Mouse (Mus musculus) granulocyte monocyte progenitor cell, adult 5-6 weeks (primary cell): ENCODE data around the gene Gm9736. TPM values are rescaled to one million over a fixed set of nuclear protein-coding genes. Genes with fewer than 3 reads are reported as not detected.
"Not testable (repeated sequence)": the region's sequence is repeated elsewhere in the genome, so short reads cannot be mapped to it uniquely, and the experiment has no call there.

Source experiments
- ATAC-seq: replicated peaks from 2 replicates; pipeline ENCODE4 v1.8.0; 2016; ENCODE audit warnings: mild to moderate bottlenecking, moderate TSS enrichment, inconsistent platforms; ENCODE audit not compliant: poor library complexity, severe bottlenecking
- total RNA-seq, 2 experiments: library from RNA; stranded (forward) in 1 of 2; stranded (reverse) in 1 of 2; fragments of 200-712, 200-1000 nt in 1 of 2; fragments of >200 nt in 1 of 2; fragmentation: Nextera tagmentation in 1 of 2; gene quantifications; 2 replicates each; pipeline ENCODE4 v1.2.3; 2014 to 2017

The Gm9736 gene
- total RNA-seq, 2 experiments from 2014 or later: not detected

- 0 out of 2 replicates have a peak, but pooled peaks have one; percentile 27 for ATAC-seq
These were observed 21.9 kb downstream of the Gm9736 start for GRCm38 (mm10) chr10:77729241-77729640.

- ATAC-seq: no peak
These were observed 22.9 kb downstream of the Gm9736 start for GRCm38 (mm10) chr10:77728280-77728679.

- ATAC-seq: no peak
These were observed 25.0 kb downstream of the Gm9736 start, which contains the start of gene Gm10100 for GRCm38 (mm10) chr10:77726186-77726585. Gene Gm10100, plus strand, starts transcription at chr10:77726486.

- ATAC-seq: no peak
These were observed 26.3 kb downstream of the Gm9736 start for GRCm38 (mm10) chr10:77724855-77725254.

DNA sequence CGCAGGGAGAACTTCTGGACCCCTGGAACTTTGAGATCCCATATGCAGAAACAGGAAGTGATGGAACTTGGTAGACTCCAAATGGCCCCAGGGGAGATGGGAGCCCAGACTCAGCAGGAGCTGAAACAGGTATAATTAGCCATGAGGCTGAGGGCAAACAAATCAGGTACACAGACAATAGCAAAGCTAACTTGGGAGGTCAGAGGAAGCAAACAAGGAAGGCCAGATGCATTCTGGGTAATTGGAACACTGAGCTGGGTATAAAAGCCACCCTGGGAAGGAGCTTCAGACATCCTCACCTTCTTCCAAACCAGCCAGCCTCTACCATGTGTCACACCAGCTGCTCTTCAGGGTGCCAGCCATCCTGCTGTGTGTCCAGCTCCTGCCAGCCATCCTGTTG is 30.9 kb downstream of the Gm9736 start, which contains the start of gene Krtap12-1:
Gene Krtap12-1 (plus strand): TSS at position 301 of the 400 bp plus-strand sequence.
- ATAC-seq: not testable (repeated sequence)

DNA sequence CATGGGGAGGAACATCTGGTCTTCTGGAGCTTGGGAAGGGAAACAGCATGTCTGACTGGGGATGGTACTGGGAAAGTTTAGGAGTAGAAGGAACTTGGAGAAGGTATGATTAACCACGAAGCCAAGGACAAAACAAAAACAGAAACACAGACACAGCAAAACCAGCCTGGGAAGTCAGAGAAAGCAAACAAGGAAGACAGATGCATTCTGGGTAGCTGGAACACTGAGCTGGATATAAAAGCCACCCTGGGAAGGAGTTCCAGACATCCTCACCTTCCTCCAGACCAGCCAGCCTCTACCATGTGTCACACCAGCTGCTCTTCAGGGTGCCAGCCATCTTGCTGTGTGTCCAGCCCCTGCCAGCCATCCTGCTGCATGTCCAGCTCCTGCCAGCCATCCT is 35.6 kb downstream of the Gm9736 start, which contains the start of gene Gm10142:
Gene Gm10142 (plus strand): TSS at position 301 of the 400 bp plus-strand sequence.
- no peak for ATAC-seq

GRCm38 (mm10) chr10:77713734-77714133 is 37.4 kb downstream of the Gm9736 start:
- ATAC-seq: no peak

- ATAC-seq: not testable (repeated sequence)
These were observed 40.0 kb downstream of the Gm9736 start, which contains the start of gene Gm10024 for GRCm38 (mm10) chr10:77711157-77711556. Gene Gm10024, plus strand, starts transcription at chr10:77711457.

DNA sequence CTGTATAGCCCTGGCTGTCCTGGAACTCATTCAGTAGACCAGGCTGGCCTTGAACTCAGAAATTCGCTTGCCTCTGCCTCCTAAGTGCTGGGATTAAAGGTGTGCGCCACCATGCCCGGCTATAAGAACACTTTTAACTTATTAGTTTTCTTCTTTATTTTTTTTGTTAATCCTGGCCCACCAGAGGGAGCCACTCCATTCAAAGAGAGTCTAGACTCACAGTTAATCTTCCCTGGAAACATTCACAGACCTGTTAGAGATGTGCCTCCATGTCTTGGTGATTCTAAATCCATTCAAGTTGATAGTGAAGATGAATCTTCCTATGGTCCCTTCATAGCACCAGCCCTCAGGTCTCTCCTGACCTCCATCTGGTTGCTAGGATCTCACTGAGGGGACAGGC is 41.3 kb downstream of the Gm9736 start:
- no peak for ATAC-seq

DNA sequence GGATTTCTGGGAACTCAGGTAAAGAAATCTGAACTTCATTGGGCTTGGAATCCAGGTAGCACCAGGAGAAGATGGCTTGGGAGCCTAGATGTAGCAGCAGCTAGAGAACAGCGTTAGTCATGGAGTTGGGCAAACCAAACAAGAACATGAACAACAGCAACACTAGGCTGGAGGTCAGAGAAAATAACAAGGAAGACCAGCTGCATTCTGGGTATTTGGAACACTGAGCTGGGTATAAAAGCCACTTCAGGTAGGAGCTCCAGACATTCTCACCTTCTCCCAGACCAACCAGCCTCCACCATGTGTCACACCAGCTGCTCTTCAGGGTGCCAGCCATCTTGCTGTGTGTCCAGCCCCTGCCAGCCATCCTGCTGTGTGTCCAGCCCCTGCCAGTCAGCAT is 44.8 kb downstream of the Gm9736 start, which contains the start of gene Gm10272:
Gene Gm10272 (plus strand): TSS at position 301 of the 400 bp plus-strand sequence.
- ATAC-seq: no peak

Other genes with a start within 250 kb of the Gm9736 start
Only the 30 nearest of the 32 such genes appear.
- gene Itgb2, start 221.1 kb downstream of the Gm9736 start, total RNA-seq (2014; fragmentation: Nextera tagmentation): 17.1 and 28.9 TPM in 2 replicates
- 32.0 and 36.6 TPM in 2 replicates for gene Itgb2, start 221.1 kb downstream of the Gm9736 start, total RNA-seq (2017)
- 36.6 and 39.0 TPM in 2 replicates for gene Pttg1ip, start 169.6 kb downstream of the Gm9736 start, total RNA-seq (2014; fragmentation: Nextera tagmentation)
- 34.6 and 37.0 TPM in 2 replicates for gene Pttg1ip, start 169.6 kb downstream of the Gm9736 start, total RNA-seq (2017)
- 60.0 and 78.8 TPM in 2 replicates for gene Sumo3, start 145.3 kb downstream of the Gm9736 start, total RNA-seq (2014; fragmentation: Nextera tagmentation)
- 197 and 205 TPM in 2 replicates for gene Sumo3, start 145.3 kb downstream of the Gm9736 start, total RNA-seq (2017)
- not detected in 2 replicates for gene Gm49325, start 145.2 kb downstream of the Gm9736 start, total RNA-seq (2014; fragmentation: Nextera tagmentation)
- gene Gm49325, start 145.2 kb downstream of the Gm9736 start, total RNA-seq (2017): 1.6 TPM in 1 of 2 replicates, not detected in the other
- gene Ube2g2, start 129.1 kb downstream of the Gm9736 start, total RNA-seq (2014; fragmentation: Nextera tagmentation): 39.6 and 42.0 TPM in 2 replicates
- gene Ube2g2, start 129.1 kb downstream of the Gm9736 start, total RNA-seq (2017): 29.5 and 53.3 TPM in 2 replicates
- gene Tspear, start 64.8 kb downstream of the Gm9736 start, total RNA-seq (2014; fragmentation: Nextera tagmentation): 0.90 TPM in 1 of 2 replicates, not detected in the other
- gene Tspear, start 64.8 kb downstream of the Gm9736 start, total RNA-seq (2017): 0.05 TPM in 1 of 2 replicates, not detected in the other
- not detected in 2 replicates for gene Gm19402, start 60.6 kb downstream of the Gm9736 start, total RNA-seq (2014; fragmentation: Nextera tagmentation)
- not detected in 2 replicates for gene Gm19402, start 60.6 kb downstream of the Gm9736 start, total RNA-seq (2017)
- not detected in 2 replicates for gene Gm9508, start 54.1 kb downstream of the Gm9736 start, total RNA-seq (2014; fragmentation: Nextera tagmentation)
- gene Gm9508, start 54.1 kb downstream of the Gm9736 start, total RNA-seq (2017): not detected in 2 replicates
- gene Gm10272, start 44.7 kb downstream of the Gm9736 start, total RNA-seq (2014; fragmentation: Nextera tagmentation): not detected in 2 replicates
- gene Gm10272, start 44.7 kb downstream of the Gm9736 start, total RNA-seq (2017): not detected in 2 replicates
- not detected in 2 replicates for gene Gm10024, start 39.9 kb downstream of the Gm9736 start, total RNA-seq (2014; fragmentation: Nextera tagmentation)
- gene Gm10024, start 39.9 kb downstream of the Gm9736 start, total RNA-seq (2017): not detected in 2 replicates
- gene Gm10142, start 35.5 kb downstream of the Gm9736 start, total RNA-seq (2014; fragmentation: Nextera tagmentation): not detected in 2 replicates
- not detected in 2 replicates for gene Gm10142, start 35.5 kb downstream of the Gm9736 start, total RNA-seq (2017)
- gene Krtap12-1, start 30.8 kb downstream of the Gm9736 start, total RNA-seq (2014; fragmentation: Nextera tagmentation): not detected in 2 replicates
- gene Krtap12-1, start 30.8 kb downstream of the Gm9736 start, total RNA-seq (2017): not detected in 2 replicates
- not detected in 2 replicates for gene Gm10100, start 24.9 kb downstream of the Gm9736 start, total RNA-seq (2014; fragmentation: Nextera tagmentation)
- gene Gm10100, start 24.9 kb downstream of the Gm9736 start, total RNA-seq (2017): not detected in 2 replicates
- not detected in 2 replicates for gene Gm18596, start 8.7 kb downstream of the Gm9736 start, total RNA-seq (2014; fragmentation: Nextera tagmentation)
- not detected in 2 replicates for gene Gm18596, start 8.7 kb downstream of the Gm9736 start, total RNA-seq (2017)
- gene Gm3233, start 8.3 kb upstream of the Gm9736 start, total RNA-seq (2014; fragmentation: Nextera tagmentation): not detected in 2 replicates
- not detected in 2 replicates for gene Gm3233, start 8.3 kb upstream of the Gm9736 start, total RNA-seq (2017)
- not detected in 2 replicates for gene Gm3238, start 20.0 kb upstream of the Gm9736 start, total RNA-seq (2014; fragmentation: Nextera tagmentation)
- gene Gm3238, start 20.0 kb upstream of the Gm9736 start, total RNA-seq (2017): not detected in 2 replicates
- not detected in 2 replicates for gene Gm7138, start 25.6 kb upstream of the Gm9736 start, total RNA-seq (2014; fragmentation: Nextera tagmentation)
- gene Gm7138, start 25.6 kb upstream of the Gm9736 start, total RNA-seq (2017): not detected in 2 replicates
- not detected in 2 replicates for gene Gm3250, start 31.2 kb upstream of the Gm9736 start, total RNA-seq (2014; fragmentation: Nextera tagmentation)
- not detected in 2 replicates for gene Gm3250, start 31.2 kb upstream of the Gm9736 start, total RNA-seq (2017)
- gene Gm7137, start 36.8 kb upstream of the Gm9736 start, total RNA-seq (2014; fragmentation: Nextera tagmentation): not detected in 2 replicates
- not detected in 2 replicates for gene Gm7137, start 36.8 kb upstream of the Gm9736 start, total RNA-seq (2017)
- not detected in 2 replicates for gene Gm9639, start 43.7 kb upstream of the Gm9736 start, total RNA-seq (2014; fragmentation: Nextera tagmentation)
- not detected in 2 replicates for gene Gm9639, start 43.7 kb upstream of the Gm9736 start, total RNA-seq (2017)
- gene Gm19668, start 47.8 kb upstream of the Gm9736 start, total RNA-seq (2014; fragmentation: Nextera tagmentation): not detected in 2 replicates
- not detected in 2 replicates for gene Gm19668, start 47.8 kb upstream of the Gm9736 start, total RNA-seq (2017)
- gene Gm9507, start 60.5 kb upstream of the Gm9736 start, total RNA-seq (2014; fragmentation: Nextera tagmentation): not detected in 2 replicates
- not detected in 2 replicates for gene Gm9507, start 60.5 kb upstream of the Gm9736 start, total RNA-seq (2017)
- gene Gm2696, start 63.3 kb upstream of the Gm9736 start, total RNA-seq (2014; fragmentation: Nextera tagmentation): not detected in 2 replicates
- not detected in 2 replicates for gene Gm2696, start 63.3 kb upstream of the Gm9736 start, total RNA-seq (2017)
- gene Krtap10-4, start 75.7 kb upstream of the Gm9736 start, total RNA-seq (2014; fragmentation: Nextera tagmentation): not detected in 2 replicates
- gene Krtap10-4, start 75.7 kb upstream of the Gm9736 start, total RNA-seq (2017): not detected in 2 replicates
- gene Krtap10-10, start 84.6 kb upstream of the Gm9736 start, total RNA-seq (2014; fragmentation: Nextera tagmentation): 0.75 TPM in 1 of 2 replicates, not detected in the other
- not detected in 2 replicates for gene Krtap10-10, start 84.6 kb upstream of the Gm9736 start, total RNA-seq (2017)
- gene Gm36176, start 95.4 kb upstream of the Gm9736 start, total RNA-seq (2014; fragmentation: Nextera tagmentation): not detected in 2 replicates
- not detected in 2 replicates for gene Gm36176, start 95.4 kb upstream of the Gm9736 start, total RNA-seq (2017)
- gene Gm10318, start 101.5 kb upstream of the Gm9736 start, total RNA-seq (2014; fragmentation: Nextera tagmentation): not detected in 2 replicates
- not detected in 2 replicates for gene Gm10318, start 101.5 kb upstream of the Gm9736 start, total RNA-seq (2017)
- gene Gm3285, start 110.6 kb upstream of the Gm9736 start, total RNA-seq (2014; fragmentation: Nextera tagmentation): not detected in 2 replicates
- not detected in 2 replicates for gene Gm3285, start 110.6 kb upstream of the Gm9736 start, total RNA-seq (2017)
- not detected in 2 replicates for gene Lrrc3, start 151.2 kb upstream of the Gm9736 start, total RNA-seq (2014; fragmentation: Nextera tagmentation)
- not detected in 2 replicates for gene Lrrc3, start 151.2 kb upstream of the Gm9736 start, total RNA-seq (2017)
- gene Trpm2, start 219.2 kb upstream of the Gm9736 start, total RNA-seq (2014; fragmentation: Nextera tagmentation): 1.9 and 9.1 TPM in 2 replicates
- 1.9 and 3.6 TPM in 2 replicates for gene Trpm2, start 219.2 kb upstream of the Gm9736 start, total RNA-seq (2017)